Mouse (Mus musculus): ENCODE measurements around the gene Pole. TPM values are rescaled to one million over a fixed set of nuclear protein-coding genes. Genes with fewer than 3 reads are reported as not detected.

The Pole gene
- total RNA-seq, 2 experiments from 2014 or later = 0.98 to 1.5 TPM

DNA sequence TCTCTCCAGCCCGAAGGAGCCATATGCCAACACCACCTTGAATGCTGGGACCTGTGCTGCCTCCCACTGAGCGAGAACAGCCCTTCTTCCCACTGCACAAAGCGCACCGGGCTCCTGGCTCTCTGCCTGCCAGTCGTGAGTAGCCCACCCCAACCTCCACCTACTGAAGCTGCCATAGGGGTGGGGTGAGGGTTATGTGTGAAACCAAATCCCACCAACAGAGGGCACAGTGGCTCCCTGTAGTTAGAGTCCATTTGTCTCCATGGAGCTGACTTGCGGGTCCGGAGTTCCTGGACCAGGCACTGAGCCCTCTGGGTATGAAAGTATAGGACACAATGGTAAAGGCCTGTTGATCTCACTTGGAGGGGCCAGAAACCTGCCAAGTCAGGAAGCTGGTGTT lies 68.6 kb downstream of the Pole start:
- intact Hi-C loops (cut with DNase I) = no loop called here
- no peak for DNase-seq (ENCODE audit: extremely low spot score in 1 of 2, low spot score in 2 of 2)
- Histone ChIP-seq H3K27ac (no peak overlapping the region), H3K4me3 (no peak overlapping the region)
- TF ChIP-seq CTCF (IDR thresholded peaks at IDR 0.05) = peak; percentile 61

GRCm38 (mm10) chr5:110357531-110358179 lies 71.5 kb downstream of the Pole start:
- DNase-seq (ENCODE audit: extremely low spot score in 1 of 2, low spot score in 2 of 2) = peak; percentile 81 to 88
- Histone ChIP-seq H3K27ac (no peak overlapping the region), H3K4me3 (no peak overlapping the region)
- intact Hi-C loops (cut with DNase I) = loop anchor here (1.0 to 2.0 kb wide), 2 partner anchors 77 to 279 kb away; no protein-coding TSS in a partner anchor
- TF ChIP-seq CTCF (IDR thresholded peaks at IDR 0.05) = peak; percentile 83

DNA sequence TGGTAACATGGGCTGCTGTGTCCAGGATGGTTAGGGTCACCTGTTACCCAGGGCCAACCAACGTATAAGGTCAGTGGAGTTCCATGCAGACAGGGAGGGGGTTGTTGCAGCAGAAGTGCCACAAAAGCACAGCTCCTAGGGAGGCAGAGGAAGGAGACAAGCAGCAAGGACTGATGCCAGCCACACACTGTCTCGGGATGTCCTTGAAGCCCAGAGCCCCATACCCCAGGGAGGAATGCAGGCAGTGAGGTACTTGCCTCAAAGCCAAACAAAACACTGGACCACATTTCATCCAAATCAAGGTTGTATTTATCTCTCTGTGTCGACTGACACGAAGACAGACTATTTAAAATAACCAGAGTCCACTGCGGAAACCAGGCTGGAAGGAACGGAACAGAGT lies 75.4 kb downstream of the Pole start:
- no peak for DNase-seq (ENCODE audit: extremely low spot score in 1 of 2, low spot score in 2 of 2)
- TF ChIP-seq CTCF (IDR thresholded peaks at IDR 0.05) = no peak
- intact Hi-C loops (cut with DNase I) = no loop called here
- H3K4me3 ChIP-seq = no peak overlapping the region
- no peak overlapping the region for H3K27ac ChIP-seq

DNA sequence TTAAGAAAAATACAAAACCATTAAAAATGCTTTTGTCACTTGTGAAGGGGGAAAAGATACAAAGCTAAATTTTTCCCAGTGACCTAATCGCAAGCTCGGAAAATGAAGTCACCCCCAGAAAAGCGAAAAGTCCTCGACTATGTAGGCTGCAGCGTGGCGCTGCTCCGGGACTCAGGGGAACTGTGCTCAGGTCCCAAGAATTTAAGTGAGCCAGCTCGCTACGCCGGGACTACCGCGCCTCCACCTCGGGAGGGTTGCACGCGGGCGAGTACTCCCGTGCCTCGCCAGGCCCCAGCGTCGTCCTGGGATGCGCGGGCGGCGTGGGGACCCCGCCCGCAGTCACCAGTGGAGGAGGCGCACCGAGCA lies 76.7 kb downstream of the Pole start:
- DNase-seq (ENCODE audit: extremely low spot score in 1 of 2, low spot score in 2 of 2) = no peak
- Histone ChIP-seq H3K4me3 (peak overlapping the region; percentile 44), H3K27ac (no peak overlapping the region)
- intact Hi-C loops (cut with DNase I) = no loop called here
- no peak for TF ChIP-seq CTCF (IDR thresholded peaks at IDR 0.05)

- Histone ChIP-seq H3K4me3 (peak overlapping the region; percentile 44), H3K27ac (peak overlapping the region; percentile 29)
- peak; percentile 62 for TF ChIP-seq CTCF (IDR thresholded peaks at IDR 0.05)
- intact Hi-C loops (cut with DNase I) = no loop called here
- DNase-seq (ENCODE audit: extremely low spot score in 1 of 2, low spot score in 2 of 2) = peak; percentile 77 to 82
Observed at GRCm38 (mm10) chr5:110363179-110363821, 77.2 kb downstream of the Pole start.

GRCm38 (mm10) chr5:110363822-110364545 lies 77.9 kb downstream of the Pole start:
- no peak; the same call in none of the 2 replicates for TF ChIP-seq CTCF (IDR thresholded peaks at IDR 0.05)
- Histone ChIP-seq H3K27ac (peak overlapping the region; percentile 29), H3K4me3 (peak overlapping the region; percentile 44)
- intact Hi-C loops (cut with DNase I) = no loop called here
- no peak for DNase-seq (ENCODE audit: extremely low spot score in 1 of 2, low spot score in 2 of 2)

DNA sequence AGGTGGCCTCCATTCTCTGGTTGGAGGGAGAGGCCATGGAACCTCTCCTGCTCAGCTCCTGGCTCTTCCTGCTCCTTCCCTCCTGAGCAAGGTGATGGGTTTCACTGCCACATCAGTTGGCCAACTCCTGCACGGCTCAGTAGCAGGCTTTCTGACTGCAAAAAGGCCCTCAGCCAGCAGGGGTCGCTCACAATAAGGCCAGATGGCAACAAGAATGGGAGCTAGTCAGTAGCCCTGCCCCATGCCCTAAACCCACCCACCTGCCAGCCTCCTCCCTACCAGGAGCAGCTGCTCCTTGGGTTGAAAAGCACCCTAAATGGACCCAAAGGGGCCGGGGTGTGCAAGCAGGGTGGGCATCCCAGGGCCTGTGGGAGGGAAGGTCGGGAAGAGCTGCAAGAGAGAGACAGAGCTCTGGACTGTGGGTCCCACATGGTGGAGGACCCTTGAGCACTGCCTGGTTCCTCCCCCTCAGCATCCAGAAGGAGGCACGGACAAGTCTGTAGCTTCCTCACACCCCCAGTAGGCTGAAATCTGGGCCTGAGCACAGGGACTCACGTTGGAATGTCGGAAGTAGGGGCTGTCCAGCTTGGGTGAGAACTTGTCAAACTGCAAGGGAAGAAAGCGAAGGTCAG lies 90.8 kb downstream of the Pole start:
- Histone ChIP-seq H3K27ac (no peak overlapping the region), H3K4me3 (no peak overlapping the region)
- peak; percentile 77 for TF ChIP-seq CTCF (IDR thresholded peaks at IDR 0.05)
- intact Hi-C loops (cut with DNase I) = no loop called here
- peak; percentile 64 to 84 for DNase-seq (ENCODE audit: extremely low spot score in 1 of 2, low spot score in 2 of 2)

DNA sequence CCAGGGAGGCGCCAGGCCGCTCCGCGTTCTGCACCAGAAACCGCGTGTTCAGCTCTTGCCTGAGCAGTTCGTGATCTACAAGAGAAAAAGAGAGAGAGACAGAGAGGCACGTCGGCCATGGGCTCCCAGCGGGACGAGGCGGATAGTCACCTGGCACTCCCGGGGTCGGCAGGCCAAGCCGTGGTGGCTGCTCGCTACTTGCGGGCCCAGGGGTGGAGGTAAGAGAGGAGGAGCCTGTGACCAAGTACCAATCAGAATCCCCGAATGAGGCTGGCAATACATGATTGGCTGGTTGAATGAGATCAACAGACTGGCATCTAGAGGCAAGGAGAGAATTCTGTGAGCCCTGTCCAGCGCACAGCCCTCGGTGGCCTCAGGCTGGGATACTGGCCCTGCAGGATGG lies 92.1 kb downstream of the Pole start:
- no peak for TF ChIP-seq CTCF (IDR thresholded peaks at IDR 0.05)
- DNase-seq (ENCODE audit: extremely low spot score in 1 of 2, low spot score in 2 of 2) = no peak
- no peak overlapping the region for H3K4me3 ChIP-seq
- H3K27ac ChIP-seq = no peak overlapping the region; the same call in 1 of the 2 replicates
- intact Hi-C loops (cut with DNase I) = no loop called here

DNA sequence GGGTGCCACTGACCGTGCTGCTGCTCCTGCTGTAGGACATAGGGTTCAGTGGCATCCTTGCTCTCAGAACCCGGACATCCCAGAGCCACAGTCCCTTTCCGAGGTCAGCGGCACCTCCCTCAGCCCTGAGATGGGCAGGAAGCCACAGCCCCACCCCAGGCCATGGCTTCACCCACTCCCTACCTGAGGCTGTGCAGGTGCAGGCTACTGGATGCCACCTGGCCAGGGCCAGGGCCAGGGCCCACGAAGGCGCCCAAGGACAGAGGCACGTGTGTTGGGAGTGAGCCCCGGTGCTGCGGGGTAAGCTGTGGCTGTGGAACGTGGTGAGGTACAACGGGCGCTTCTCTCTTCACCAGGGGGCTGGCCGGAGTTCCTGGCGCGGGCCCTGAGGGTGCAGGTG lies 93.0 kb downstream of the Pole start:
- Histone ChIP-seq H3K4me3 (no peak overlapping the region), H3K27ac (no peak overlapping the region)
- intact Hi-C loops (cut with DNase I) = no loop called here
- DNase-seq (ENCODE audit: extremely low spot score in 1 of 2, low spot score in 2 of 2) = no peak
- TF ChIP-seq CTCF (IDR thresholded peaks at IDR 0.05) = no peak

- intact Hi-C loops (cut with DNase I) = no loop called here
- Histone ChIP-seq H3K27ac (no peak overlapping the region), H3K4me3 (no peak overlapping the region)
- no peak for DNase-seq (ENCODE audit: extremely low spot score in 1 of 2, low spot score in 2 of 2)
- TF ChIP-seq CTCF (IDR thresholded peaks at IDR 0.05) = peak; percentile 6; the same call in 1 of the 2 replicates
Observed at GRCm38 (mm10) chr5:110379823-110380222, 93.7 kb downstream of the Pole start.

- intact Hi-C loops (cut with DNase I) = no loop called here
- no peak overlapping the region for H3K4me3 ChIP-seq
- no peak overlapping the region for H3K27ac ChIP-seq
- DNase-seq (ENCODE audit: extremely low spot score in 1 of 2, low spot score in 2 of 2) = no peak
- TF ChIP-seq CTCF (IDR thresholded peaks at IDR 0.05) = no peak
Observed at GRCm38 (mm10) chr5:110384491-110384890, 98.4 kb downstream of the Pole start.

- H3K27ac ChIP-seq = no peak overlapping the region
- no peak for DNase-seq (ENCODE audit: extremely low spot score in 1 of 2, low spot score in 2 of 2)
- 0 out of 2 replicates have a peak overlapping the region, but pooled peaks have one; percentile 5 for H3K4me3 ChIP-seq
- no peak for TF ChIP-seq CTCF (IDR thresholded peaks at IDR 0.05)
- intact Hi-C loops (cut with DNase I) = loop anchor here (5.0 kb wide), 1 partner anchor 37 kb away; no protein-coding TSS in a partner anchor
Observed at GRCm38 (mm10) chr5:110385263-110385662, 99.2 kb downstream of the Pole start.
